Mouse (Mus musculus) layer of hippocampus, postnatal 25 days (tissue): ENCODE measurements around the gene Vav1. TPM values are rescaled to one million over a fixed set of nuclear protein-coding genes. Genes with fewer than 3 reads are reported as not detected.
A peak's percentile ranks its signal among the peaks of the same experiment; 100 is the strongest.

Experiments
- DNase-seq, 2 experiments: peaks; one replicate each; pipeline ENCODE4 v3.0.0; 2022; ENCODE audit warnings: mixed read lengths in 2 of 2, low spot score in 1 of 2; ENCODE audit errors: extremely low spot score in 1 of 2
- total RNA-seq, 2 experiments: library from RNA; stranded (reverse); gene quantifications; 2 replicates each; pipeline ENCODE4 v1.2.3; 2021

The Vav1 gene
- total RNA-seq, 2 experiments from 2014 or later = 3.3 to 3.5 TPM

GRCm38 (mm10) chr17:57250461-57251160 is 28.3 kb upstream of the Vav1 start:
- no peak for DNase-seq

GRCm38 (mm10) chr17:57251431-57251830 is 27.5 kb upstream of the Vav1 start:
- DNase-seq = no peak

GRCm38 (mm10) chr17:57253306-57253705 is 25.6 kb upstream of the Vav1 start:
- DNase-seq = no peak

GRCm38 (mm10) chr17:57255354-57255753 is 23.5 kb upstream of the Vav1 start:
- DNase-seq = no peak

GRCm38 (mm10) chr17:57256921-57257485 is 21.9 kb upstream of the Vav1 start:
- no peak for DNase-seq

- DNase-seq = no peak
Observed at GRCm38 (mm10) chr17:57258191-57258590, 20.7 kb upstream of the Vav1 start.

- no peak for DNase-seq
Observed at GRCm38 (mm10) chr17:57259742-57260141, 19.2 kb upstream of the Vav1 start.

GRCm38 (mm10) chr17:57260351-57260750 is 18.5 kb upstream of the Vav1 start:
- no peak for DNase-seq

- no peak for DNase-seq
Observed at GRCm38 (mm10) chr17:57261286-57261685, 17.6 kb upstream of the Vav1 start.

- DNase-seq = no peak
Observed at GRCm38 (mm10) chr17:57261796-57262195, 17.1 kb upstream of the Vav1 start.

GRCm38 (mm10) chr17:57262901-57263550 is 15.9 kb upstream of the Vav1 start:
- DNase-seq = no peak

GRCm38 (mm10) chr17:57264164-57264563 is 14.7 kb upstream of the Vav1 start:
- DNase-seq = no peak

- DNase-seq = no peak
Observed at GRCm38 (mm10) chr17:57264972-57265945, 13.6 kb upstream of the Vav1 start.

GRCm38 (mm10) chr17:57267556-57268126 is 11.3 kb upstream of the Vav1 start:
- DNase-seq = no peak

- DNase-seq = no peak
Observed at GRCm38 (mm10) chr17:57271301-57271700, 7.6 kb upstream of the Vav1 start.

- no peak for DNase-seq
Observed at GRCm38 (mm10) chr17:57273846-57274245, 5.1 kb upstream of the Vav1 start.

GRCm38 (mm10) chr17:57274686-57275085 is 4.2 kb upstream of the Vav1 start:
- no peak for DNase-seq

GRCm38 (mm10) chr17:57275111-57275996 is 3.5 kb upstream of the Vav1 start:
- peak; percentile 30 to 41 for DNase-seq

GRCm38 (mm10) chr17:57275997-57276351 is 2.9 kb upstream of the Vav1 start:
- DNase-seq = no peak
